Mouse (Mus musculus): ENCODE results near the gene Nfkbiz. TPM values are rescaled to one million over a fixed set of nuclear protein-coding genes. Genes with fewer than 3 reads are reported as not detected.

Nfkbiz gene
- polyA plus RNA-seq, 1 experiment from 2014 or later = 16.0 TPM

DNA sequence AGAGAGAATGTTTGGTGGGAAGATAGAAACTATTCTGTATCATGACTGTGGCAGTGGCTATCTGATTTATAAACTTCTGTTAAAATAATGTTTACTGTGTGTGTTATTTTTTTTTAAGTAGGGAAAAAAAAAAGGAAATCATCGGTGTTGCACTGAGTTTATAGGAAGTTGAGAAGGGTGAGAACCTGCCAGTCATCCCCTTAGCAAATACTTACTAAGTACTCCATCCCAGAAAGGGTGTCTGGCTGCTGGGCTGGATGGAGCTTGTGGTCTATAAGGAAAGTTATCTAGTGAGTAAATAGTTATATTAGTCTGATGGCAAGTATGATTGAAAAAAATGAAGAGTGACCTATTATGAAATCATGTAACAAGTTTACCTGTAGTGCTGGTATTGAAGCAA lies 37.1 kb downstream of the Nfkbiz start:
- no peaks in the 10 kb centered on the region for H3K27me3 ChIP-seq (replicated peaks; ENCODE audit: insufficient read depth, low read length)
- no peaks in the 10 kb centered on the region for H3K4me1 ChIP-seq (ENCODE audit: insufficient read depth, low read depth, low read length)
- H3K36me3 ChIP-seq (ENCODE audit: insufficient read depth, low read length) = no peaks in the 10 kb centered on the region
- no peak overlapping the region for H3K9ac ChIP-seq (replicated peaks; ENCODE audit: low read depth)
- 19% methylated on average over 1 of the region's 1 CpGs for WGBS
- H3K9me3 ChIP-seq (ENCODE audit: low read length) = no peaks in the 10 kb centered on the region
- no peak for ATAC-seq
- H3K27ac ChIP-seq (ENCODE audit: low read length) = no peak overlapping the region
- TF ChIP-seq EP300 (IDR thresholded peaks at IDR 0.05) (no peak), CTCF (IDR thresholded peaks at IDR 0.05) (no peak)
- no peak overlapping the region for H3K4me3 ChIP-seq (ENCODE audit: low read depth, low read length)
- H3K4me2 ChIP-seq (replicated peaks; ENCODE audit: low read depth, low read length) = no peak overlapping the region
- DNase-seq (ENCODE audit: low spot score) = no peak

- Histone ChIP-seq H3K4me1 (ENCODE audit: insufficient read depth, low read depth, low read length) (no peaks in the 10 kb centered on the region), H3K4me2 (replicated peaks; ENCODE audit: low read depth, low read length) (no peak overlapping the region), H3K36me3 (ENCODE audit: insufficient read depth, low read length) (no peaks in the 10 kb centered on the region), H3K9ac (replicated peaks; ENCODE audit: low read depth) (no peak overlapping the region), H3K4me3 (ENCODE audit: low read depth, low read length) (no peak overlapping the region), H3K27me3 (replicated peaks; ENCODE audit: insufficient read depth, low read length) (no peaks in the 10 kb centered on the region), H3K9me3 (ENCODE audit: low read length) (no peaks in the 10 kb centered on the region), H3K27ac (ENCODE audit: low read length) (no peak overlapping the region)
- WGBS = 34% methylated on average over 7 of the region's 7 CpGs
- ATAC-seq (peak; percentile 87), DNase-seq (ENCODE audit: low spot score) (peak; percentile 80)
- TF ChIP-seq EP300 (IDR thresholded peaks at IDR 0.05) = 0 out of 2 replicates have a peak, but pooled peaks have one; percentile 35
- no peak for TF ChIP-seq CTCF (IDR thresholded peaks at IDR 0.05)
These were observed 39.9 kb downstream of the Nfkbiz start for GRCm38 (mm10) chr16:55798845-55799244.

- H3K4me3 ChIP-seq (ENCODE audit: low read depth, low read length) = no peak overlapping the region
- ATAC-seq (no peak; the same call in 1 of the 2 replicates), DNase-seq (ENCODE audit: low spot score) (peak; percentile 39)
- H3K27ac ChIP-seq (ENCODE audit: low read length) = no peak overlapping the region
- 71% methylated on average over 7 of the region's 7 CpGs for WGBS
- no peak overlapping the region for H3K4me2 ChIP-seq (replicated peaks; ENCODE audit: low read depth, low read length)
- H3K9me3 ChIP-seq (ENCODE audit: low read length) = no peaks in the 10 kb centered on the region
- H3K27me3 ChIP-seq (replicated peaks; ENCODE audit: insufficient read depth, low read length) = no peaks in the 10 kb centered on the region
- TF ChIP-seq CTCF (IDR thresholded peaks at IDR 0.05) (no peak), EP300 (IDR thresholded peaks at IDR 0.05) (no peak)
- no peaks in the 10 kb centered on the region for H3K36me3 ChIP-seq (ENCODE audit: insufficient read depth, low read length)
- H3K9ac ChIP-seq (replicated peaks; ENCODE audit: low read depth) = no peak overlapping the region
- no peaks in the 10 kb centered on the region for H3K4me1 ChIP-seq (ENCODE audit: insufficient read depth, low read depth, low read length)
These were observed 48.4 kb downstream of the Nfkbiz start for GRCm38 (mm10) chr16:55790326-55790725.

DNA sequence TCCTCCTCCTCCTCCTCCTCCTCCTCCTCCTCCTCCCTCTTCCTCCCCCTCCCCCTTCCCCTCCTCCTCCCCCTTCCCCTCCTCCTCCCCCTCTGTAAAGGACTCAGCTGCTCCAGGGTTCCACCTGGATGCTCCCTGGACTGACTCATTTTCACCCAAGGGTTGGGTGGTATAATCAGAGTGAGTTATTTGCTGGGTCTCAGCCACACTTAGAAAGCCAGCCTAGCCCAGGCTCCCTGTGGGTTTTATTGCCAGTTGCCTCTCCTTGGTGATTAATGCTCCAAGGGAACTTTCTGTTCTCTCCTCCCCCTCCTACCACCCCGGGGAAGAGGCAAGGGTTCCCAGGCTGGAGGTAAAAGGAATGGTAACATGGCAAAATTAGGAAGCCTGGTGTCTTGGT lies 49.4 kb downstream of the Nfkbiz start:
- no peaks in the 10 kb centered on the region for H3K4me1 ChIP-seq (ENCODE audit: insufficient read depth, low read depth, low read length)
- no peaks in the 10 kb centered on the region for H3K9me3 ChIP-seq (ENCODE audit: low read length)
- H3K36me3 ChIP-seq (ENCODE audit: insufficient read depth, low read length) = no peaks in the 10 kb centered on the region
- H3K4me2 ChIP-seq (replicated peaks; ENCODE audit: low read depth, low read length) = no peak overlapping the region
- DNase-seq (ENCODE audit: low spot score) = no peak
- TF ChIP-seq EP300 (IDR thresholded peaks at IDR 0.05) (no peak), CTCF (IDR thresholded peaks at IDR 0.05) (no peak)
- H3K27ac ChIP-seq (ENCODE audit: low read length) = no peak overlapping the region
- no peaks in the 10 kb centered on the region for H3K27me3 ChIP-seq (replicated peaks; ENCODE audit: insufficient read depth, low read length)
- ATAC-seq = no peak
- H3K9ac ChIP-seq (replicated peaks; ENCODE audit: low read depth) = no peak overlapping the region
- WGBS = 18% methylated on average over 1 of the region's 1 CpGs
- no peak overlapping the region for H3K4me3 ChIP-seq (ENCODE audit: low read depth, low read length)

DNA sequence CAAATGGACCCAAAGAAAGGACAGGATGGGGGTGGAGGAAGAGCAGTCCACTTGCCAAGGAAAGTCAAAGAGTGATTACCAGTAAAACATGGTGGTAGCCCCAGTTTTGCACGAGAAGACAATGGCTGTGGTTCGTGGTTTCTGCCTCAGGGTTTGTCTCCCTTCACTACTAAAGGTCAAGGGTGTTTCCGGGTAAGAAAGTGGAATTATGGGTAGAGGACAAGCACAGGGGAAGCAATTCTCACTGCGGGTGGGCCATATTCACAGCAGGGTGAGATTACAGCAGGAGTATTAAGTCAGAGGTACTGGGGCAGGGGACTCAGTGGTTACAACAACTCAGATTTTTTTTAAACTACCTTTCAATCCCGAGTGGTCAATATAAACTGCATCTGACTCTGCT lies 50.0 kb downstream of the Nfkbiz start:
- Histone ChIP-seq H3K4me3 (ENCODE audit: low read depth, low read length) (no peak overlapping the region), H3K27ac (ENCODE audit: low read length) (no peak overlapping the region), H3K27me3 (replicated peaks; ENCODE audit: insufficient read depth, low read length) (no peaks in the 10 kb centered on the region), H3K4me1 (ENCODE audit: insufficient read depth, low read depth, low read length) (no peaks in the 10 kb centered on the region), H3K4me2 (replicated peaks; ENCODE audit: low read depth, low read length) (no peak overlapping the region), H3K36me3 (ENCODE audit: insufficient read depth, low read length) (no peaks in the 10 kb centered on the region), H3K9ac (replicated peaks; ENCODE audit: low read depth) (no peak overlapping the region), H3K9me3 (ENCODE audit: low read length) (no peaks in the 10 kb centered on the region)
- ATAC-seq (no peak), DNase-seq (ENCODE audit: low spot score) (no peak)
- WGBS = 74% methylated on average over 5 of the region's 5 CpGs
- TF ChIP-seq EP300 (IDR thresholded peaks at IDR 0.05) (no peak), CTCF (IDR thresholded peaks at IDR 0.05) (no peak)

- no peak for TF ChIP-seq EP300 (IDR thresholded peaks at IDR 0.05)
- no peak for TF ChIP-seq CTCF (IDR thresholded peaks at IDR 0.05)
- DNase-seq (ENCODE audit: low spot score) = no peak
- no peaks in the 10 kb centered on the region for H3K9me3 ChIP-seq (ENCODE audit: low read length)
- ATAC-seq = no peak
- WGBS = 83% methylated on average over 13 of the region's 13 CpGs
- no peaks in the 10 kb centered on the region for H3K27me3 ChIP-seq (replicated peaks; ENCODE audit: insufficient read depth, low read length)
- H3K4me3 ChIP-seq (ENCODE audit: low read depth, low read length) = no peak overlapping the region
- H3K4me2 ChIP-seq (replicated peaks; ENCODE audit: low read depth, low read length) = no peak overlapping the region
- no peaks in the 10 kb centered on the region for H3K36me3 ChIP-seq (ENCODE audit: insufficient read depth, low read length)
- no peak overlapping the region for H3K9ac ChIP-seq (replicated peaks; ENCODE audit: low read depth)
- H3K27ac ChIP-seq (ENCODE audit: low read length) = no peak overlapping the region
- H3K4me1 ChIP-seq (ENCODE audit: insufficient read depth, low read depth, low read length) = no peaks in the 10 kb centered on the region
These were observed 51.2 kb downstream of the Nfkbiz start for GRCm38 (mm10) chr16:55787385-55788072.
